Mouse (Mus musculus): ENCODE results near the gene Zfp30. TPM values are rescaled to one million over a fixed set of nuclear protein-coding genes. Genes with fewer than 3 reads are reported as not detected.

Gene Zfp30
- polyA plus RNA-seq, 1 experiment, result 10.4 TPM

- DNase-seq, result no peak
- H3K27me3 ChIP-seq (ENCODE audit: control insufficient read depth, insufficient read depth, low read length), result no peaks in the 10 kb centered on the region
- 90% methylated on average over 7 of the region's 7 CpGs for WGBS
Measured at GRCm38 (mm10) chr7:29773503-29773902, 10.3 kb upstream of the Zfp30 start.

GRCm38 (mm10) chr7:29774371-29774770 lies 9.4 kb upstream of the Zfp30 start:
- H3K27me3 ChIP-seq (ENCODE audit: control insufficient read depth, insufficient read depth, low read length), result no peaks in the 10 kb centered on the region
- H3K4me3 ChIP-seq (replicated peaks; ENCODE audit: insufficient read depth, low read depth, low read length), result no peak overlapping the region
- no peak overlapping the region for H3K27ac ChIP-seq (ENCODE audit: insufficient read depth, low read length)
- no peaks in the 10 kb centered on the region for H3K4me1 ChIP-seq (ENCODE audit: control insufficient read depth, insufficient read depth, low read length)
- WGBS, result 85% methylated on average over 3 of the region's 3 CpGs
- TF ChIP-seq CTCF (IDR thresholded peaks at IDR 0.05; ENCODE audit: borderline replicate concordance, insufficient read depth, low read depth, low read length) (no peak), POLR2A (IDR thresholded peaks at IDR 0.05; ENCODE audit: borderline replicate concordance, insufficient read depth, low read length) (no peak)
- DNase-seq, result no peak

More at GRCm38 (mm10) chr7:29773503-29773902, 10.3 kb upstream of the Zfp30 start:
- Histone ChIP-seq H3K4me3 (replicated peaks; ENCODE audit: insufficient read depth, low read depth, low read length) (no peak overlapping the region), H3K4me1 (ENCODE audit: control insufficient read depth, insufficient read depth, low read length) (no peaks in the 10 kb centered on the region), H3K27ac (ENCODE audit: insufficient read depth, low read length) (no peak overlapping the region)
- TF ChIP-seq POLR2A (IDR thresholded peaks at IDR 0.05; ENCODE audit: borderline replicate concordance, insufficient read depth, low read length) (no peak), CTCF (IDR thresholded peaks at IDR 0.05; ENCODE audit: borderline replicate concordance, insufficient read depth, low read depth, low read length) (no peak)

GRCm38 (mm10) chr7:29776568-29776967 lies 7.2 kb upstream of the Zfp30 start:
- WGBS, result 96% methylated on average over 19 of the region's 19 CpGs
- no peak overlapping the region for H3K4me3 ChIP-seq (replicated peaks; ENCODE audit: insufficient read depth, low read depth, low read length)
- H3K27me3 ChIP-seq (ENCODE audit: control insufficient read depth, insufficient read depth, low read length), result no peaks in the 10 kb centered on the region
- no peak overlapping the region for H3K27ac ChIP-seq (ENCODE audit: insufficient read depth, low read length)
- TF ChIP-seq CTCF (IDR thresholded peaks at IDR 0.05; ENCODE audit: borderline replicate concordance, insufficient read depth, low read depth, low read length) (no peak), POLR2A (IDR thresholded peaks at IDR 0.05; ENCODE audit: borderline replicate concordance, insufficient read depth, low read length) (no peak)
- DNase-seq, result no peak
- no peaks in the 10 kb centered on the region for H3K4me1 ChIP-seq (ENCODE audit: control insufficient read depth, insufficient read depth, low read length)

GRCm38 (mm10) chr7:29777372-29777771 lies 6.4 kb upstream of the Zfp30 start:
- no peaks in the 10 kb centered on the region for H3K4me1 ChIP-seq (ENCODE audit: control insufficient read depth, insufficient read depth, low read length)
- H3K27me3 ChIP-seq (ENCODE audit: control insufficient read depth, insufficient read depth, low read length), result no peaks in the 10 kb centered on the region
- TF ChIP-seq POLR2A (IDR thresholded peaks at IDR 0.05; ENCODE audit: borderline replicate concordance, insufficient read depth, low read length), result no peak
- TF ChIP-seq CTCF (IDR thresholded peaks at IDR 0.05; ENCODE audit: borderline replicate concordance, insufficient read depth, low read depth, low read length), result no peak
- H3K27ac ChIP-seq (ENCODE audit: insufficient read depth, low read length), result no peak overlapping the region
- H3K4me3 ChIP-seq (replicated peaks; ENCODE audit: insufficient read depth, low read depth, low read length), result no peak overlapping the region
- DNase-seq, result no peak
- WGBS, result 93% methylated on average over 10 of the region's 10 CpGs

GRCm38 (mm10) chr7:29785023-29785422 lies 1.2 kb downstream of the Zfp30 start:
- 18% methylated on average over 8 of the region's 8 CpGs for WGBS
- peaks cover 2% of the 10 kb centered on the region for H3K4me1 ChIP-seq (ENCODE audit: control insufficient read depth, insufficient read depth, low read length)
- H3K4me3 ChIP-seq (replicated peaks; ENCODE audit: insufficient read depth, low read depth, low read length), result peak overlapping the region; percentile 75
- no peaks in the 10 kb centered on the region for H3K27me3 ChIP-seq (ENCODE audit: control insufficient read depth, insufficient read depth, low read length)
- DNase-seq, result no peak
- no peak for TF ChIP-seq CTCF (IDR thresholded peaks at IDR 0.05; ENCODE audit: borderline replicate concordance, insufficient read depth, low read depth, low read length)
- TF ChIP-seq POLR2A (IDR thresholded peaks at IDR 0.05; ENCODE audit: borderline replicate concordance, insufficient read depth, low read length), result no peak
- H3K27ac ChIP-seq (ENCODE audit: insufficient read depth, low read length), result no peak overlapping the region

- Histone ChIP-seq H3K4me3 (replicated peaks; ENCODE audit: insufficient read depth, low read depth, low read length) (peak overlapping the region; percentile 75), H3K27me3 (ENCODE audit: control insufficient read depth, insufficient read depth, low read length) (no peaks in the 10 kb centered on the region), H3K4me1 (ENCODE audit: control insufficient read depth, insufficient read depth, low read length) (peaks cover 2% of the 10 kb centered on the region), H3K27ac (ENCODE audit: insufficient read depth, low read length) (no peak overlapping the region)
- no peak for TF ChIP-seq CTCF (IDR thresholded peaks at IDR 0.05; ENCODE audit: borderline replicate concordance, insufficient read depth, low read depth, low read length)
- no peak for TF ChIP-seq POLR2A (IDR thresholded peaks at IDR 0.05; ENCODE audit: borderline replicate concordance, insufficient read depth, low read length)
- 41% methylated on average over 5 of the region's 5 CpGs for WGBS
- peak in 1 of 2 experiments; percentile 20 for DNase-seq
Measured at GRCm38 (mm10) chr7:29785888-29786287, 2.1 kb downstream of the Zfp30 start.

- TF ChIP-seq CTCF (IDR thresholded peaks at IDR 0.05; ENCODE audit: borderline replicate concordance, insufficient read depth, low read depth, low read length) (no peak), POLR2A (IDR thresholded peaks at IDR 0.05; ENCODE audit: borderline replicate concordance, insufficient read depth, low read length) (no peak)
- no peaks in the 10 kb centered on the region for H3K27me3 ChIP-seq (ENCODE audit: control insufficient read depth, insufficient read depth, low read length)
- 52% methylated on average over 27 of the region's 27 CpGs for WGBS
- H3K27ac ChIP-seq (ENCODE audit: insufficient read depth, low read length), result no peak overlapping the region
- no peaks in the 10 kb centered on the region; the same call in 1 of the 2 replicates for H3K4me1 ChIP-seq (ENCODE audit: control insufficient read depth, insufficient read depth, low read length)
- no peak overlapping the region for H3K4me3 ChIP-seq (replicated peaks; ENCODE audit: insufficient read depth, low read depth, low read length)
- DNase-seq, result no peak
Measured at GRCm38 (mm10) chr7:29792906-29793305, 9.1 kb downstream of the Zfp30 start.

- no peak for DNase-seq
- WGBS, result 86% methylated on average over 5 of the region's 5 CpGs
- Histone ChIP-seq H3K27ac (ENCODE audit: insufficient read depth, low read length) (no peak overlapping the region), H3K27me3 (ENCODE audit: control insufficient read depth, insufficient read depth, low read length) (no peaks in the 10 kb centered on the region), H3K4me3 (replicated peaks; ENCODE audit: insufficient read depth, low read depth, low read length) (no peak overlapping the region), H3K4me1 (ENCODE audit: control insufficient read depth, insufficient read depth, low read length) (no peaks in the 10 kb centered on the region)
- TF ChIP-seq POLR2A (IDR thresholded peaks at IDR 0.05; ENCODE audit: borderline replicate concordance, insufficient read depth, low read length) (no peak), CTCF (IDR thresholded peaks at IDR 0.05; ENCODE audit: borderline replicate concordance, insufficient read depth, low read depth, low read length) (no peak)
Measured at GRCm38 (mm10) chr7:29807046-29807445, 23.2 kb downstream of the Zfp30 start.
